Comparison of ENCODE assay signal across 8 mouse cellular contexts in genomic region chr14:54653496-54653895, GRCm38 (mm10). TPM values are rescaled to one million over a fixed set of nuclear protein-coding genes. Genes with fewer than 3 reads are reported as not detected.
A peak's percentile ranks its signal among the peaks of the same experiment; 100 is the strongest.
DNase-seq lines count a peak whose midpoint lies in the region; ATAC-seq and TF ChIP-seq lines count a peak whose summit lies in the region.

No protein-coding gene starts in this region.

- peak overlapping the region; percentile 79 for H3K4me3 ChIP-seq in C2C12 (ENCODE audit: insufficient read depth, poor library complexity, severe bottlenecking)
- H3K4me3 ChIP-seq in bone marrow macrophage, adult 2 months (ENCODE audit: insufficient read depth, low read length), result peak overlapping the region; percentile 90
- peak overlapping the region; percentile 66 for H3K4me3 ChIP-seq in embryonic facial prominence, embryonic 15.5 days (replicated peaks)
- H3K4me3 ChIP-seq in heart, embryonic 10.5 days, result peak overlapping the region; percentile 81
- H3K4me3 ChIP-seq in kidney, embryonic 14.5 days (ENCODE audit: low read length), result peak overlapping the region; percentile 84
- peak overlapping the region; percentile 62 for H3K4me3 ChIP-seq in limb, embryonic 15.5 days
- H3K4me3 ChIP-seq in midbrain, postnatal 0 days (ENCODE audit: low read depth, low read length), result peak overlapping the region; percentile 58

- peaks cover 66% of the 10 kb centered on the region for H3K36me3 ChIP-seq in C2C12 (ENCODE audit: control insufficient read depth, insufficient read depth)
- H3K36me3 ChIP-seq in embryonic facial prominence, embryonic 15.5 days, result peaks cover 64% of the 10 kb centered on the region
- H3K36me3 ChIP-seq in heart, embryonic 10.5 days, result peaks cover 69% of the 10 kb centered on the region
- peaks cover 64% of the 10 kb centered on the region for H3K36me3 ChIP-seq in kidney, embryonic 14.5 days (ENCODE audit: control insufficient read depth, insufficient read depth, low read length)
- H3K36me3 ChIP-seq in limb, embryonic 15.5 days, result peaks cover 61% of the 10 kb centered on the region
- H3K36me3 ChIP-seq in midbrain, postnatal 0 days (ENCODE audit: insufficient read depth, low read length), result peaks cover 34% of the 10 kb centered on the region

- WGBS in embryonic facial prominence, embryonic 15.5 days, result under 1% methylated on average over 12 of the region's 12 CpGs
- 2% methylated on average over 12 of the region's 12 CpGs for WGBS in heart, embryonic 10.5 days
- WGBS in kidney, embryonic 14.5 days, result 1% methylated on average over 12 of the region's 12 CpGs
- WGBS in limb, embryonic 15.5 days, result under 1% methylated on average over 11 of the region's 12 CpGs
- under 1% methylated on average over 12 of the region's 12 CpGs for WGBS in midbrain, postnatal 0 days

- ATAC-seq in embryonic facial prominence, embryonic 15.5 days (ENCODE audit: insufficient number of reproducible peaks, low FRiP score, low TSS enrichment, low read depth), result peak; percentile 85
- ATAC-seq in kidney, embryonic 14.5 days (ENCODE audit: low FRiP score, low TSS enrichment), result peak; percentile 91
- ATAC-seq in limb, embryonic 15.5 days (ENCODE audit: insufficient number of reproducible peaks, low FRiP score, low TSS enrichment, low read depth), result peak; percentile 80
- peak; percentile 81 for ATAC-seq in midbrain, postnatal 0 days (ENCODE audit: low FRiP score)

- no peaks in the 10 kb centered on the region for H3K27me3 ChIP-seq in C2C12 (ENCODE audit: control insufficient read depth, insufficient read depth, insufficient read length)
- no peaks in the 10 kb centered on the region for H3K27me3 ChIP-seq in embryonic facial prominence, embryonic 15.5 days
- H3K27me3 ChIP-seq in heart, embryonic 10.5 days (ENCODE audit: insufficient read depth, poor library complexity, severe bottlenecking), result no peaks in the 10 kb centered on the region
- no peaks in the 10 kb centered on the region for H3K27me3 ChIP-seq in kidney, embryonic 14.5 days (ENCODE audit: control insufficient read depth, insufficient read depth, low read length)
- H3K27me3 ChIP-seq in limb, embryonic 15.5 days, result no peaks in the 10 kb centered on the region
- H3K27me3 ChIP-seq in midbrain, postnatal 0 days (ENCODE audit: insufficient read depth, low read length), result no peaks in the 10 kb centered on the region

- peak; percentile 97 for DNase-seq in heart, embryonic 10.5 days (ENCODE audit: low spot score)
- DNase-seq in midbrain, postnatal 0 days (ENCODE audit: low spot score), result peak; percentile 87
- peak; percentile 69 to 85 for DNase-seq in spleen, postnatal 10 days (ENCODE audit: low spot score in 2 of 2)

- peaks cover 34% of the 10 kb centered on the region for H3K79me3 ChIP-seq in C2C12 (ENCODE audit: low read depth)

- peak overlapping the region; percentile 69 for H3K27ac ChIP-seq in bone marrow macrophage, adult 2 months (ENCODE audit: insufficient read depth, low read depth, low read length)
- H3K27ac ChIP-seq in embryonic facial prominence, embryonic 15.5 days (replicated peaks), result peak overlapping the region; percentile 76
- H3K27ac ChIP-seq in heart, embryonic 10.5 days, result peak overlapping the region; percentile 93
- peak overlapping the region; percentile 83 for H3K27ac ChIP-seq in kidney, embryonic 14.5 days (ENCODE audit: low read depth, low read length)
- H3K27ac ChIP-seq in limb, embryonic 15.5 days, result peak overlapping the region; percentile 78
- H3K27ac ChIP-seq in midbrain, postnatal 0 days (ENCODE audit: low read depth, low read length), result peak overlapping the region; percentile 83

- TF ChIP-seq CTCF in C2C12 (IDR thresholded peaks at IDR 0.05; ENCODE audit: control insufficient read depth, insufficient read depth, insufficient read length), result no peak
- TF ChIP-seq CTCF in bone marrow macrophage, adult 2 months (IDR thresholded peaks at IDR 0.05; ENCODE audit: low read depth, low read length), result no peak
- TF ChIP-seq CTCF in midbrain, postnatal 0 days (IDR thresholded peaks at IDR 0.05), result no peak; the same call in 1 of the 2 replicates

- H3K9me3 ChIP-seq in embryonic facial prominence, embryonic 15.5 days (replicated peaks), result no peaks in the 10 kb centered on the region
- no peaks in the 10 kb centered on the region for H3K9me3 ChIP-seq in heart, embryonic 10.5 days
- no peaks in the 10 kb centered on the region for H3K9me3 ChIP-seq in kidney, embryonic 14.5 days (ENCODE audit: control insufficient read depth, low read length)
- no peaks in the 10 kb centered on the region for H3K9me3 ChIP-seq in limb, embryonic 15.5 days
- no peaks in the 10 kb centered on the region for H3K9me3 ChIP-seq in midbrain, postnatal 0 days (ENCODE audit: low read length)

- H3K79me2 ChIP-seq in C2C12 (ENCODE audit: control insufficient read depth, insufficient read depth), result peaks cover 50% of the 10 kb centered on the region

- H3K4me1 ChIP-seq in bone marrow macrophage, adult 2 months (ENCODE audit: control insufficient read depth, insufficient read depth, low read length), result peaks cover 15% of the 10 kb centered on the region
- peaks cover 38% of the 10 kb centered on the region for H3K4me1 ChIP-seq in embryonic facial prominence, embryonic 15.5 days
- peaks cover 40% of the 10 kb centered on the region for H3K4me1 ChIP-seq in heart, embryonic 10.5 days
- peaks cover 24% of the 10 kb centered on the region; the same call in 1 of the 2 replicates for H3K4me1 ChIP-seq in kidney, embryonic 14.5 days (ENCODE audit: control insufficient read depth, insufficient read depth, low read length)
- peaks cover 36% of the 10 kb centered on the region for H3K4me1 ChIP-seq in limb, embryonic 15.5 days
- H3K4me1 ChIP-seq in midbrain, postnatal 0 days (ENCODE audit: insufficient read depth, low read length), result peaks cover 3% of the 10 kb centered on the region

- TF ChIP-seq POLR2A in bone marrow macrophage, adult 2 months (IDR thresholded peaks at IDR 0.05; ENCODE audit: borderline replicate concordance, low read depth, low read length), result no peak

- peak overlapping the region; percentile 68 for H3ac ChIP-seq in C2C12 (ENCODE audit: control insufficient read depth, insufficient read length, low read depth)

- H3K4me2 ChIP-seq in embryonic facial prominence, embryonic 15.5 days (replicated peaks), result peak overlapping the region; percentile 60
- H3K4me2 ChIP-seq in kidney, embryonic 14.5 days (replicated peaks; ENCODE audit: low read depth, low read length), result peak overlapping the region; percentile 79
- peak overlapping the region; percentile 69 for H3K4me2 ChIP-seq in limb, embryonic 15.5 days
- peak overlapping the region; percentile 71 for H3K4me2 ChIP-seq in midbrain, postnatal 0 days (ENCODE audit: low read depth, low read length, poor library complexity, severe bottlenecking)

- peak overlapping the region; percentile 64 for H3K9ac ChIP-seq in embryonic facial prominence, embryonic 15.5 days
- H3K9ac ChIP-seq in kidney, embryonic 14.5 days (ENCODE audit: low read depth, low read length), result peak overlapping the region; percentile 85
- H3K9ac ChIP-seq in limb, embryonic 15.5 days, result peak overlapping the region; percentile 54
- peak overlapping the region; percentile 80 for H3K9ac ChIP-seq in midbrain, postnatal 0 days (replicated peaks; ENCODE audit: low read length, poor library complexity, severe bottlenecking)

RNA-seq across cellular contexts. Expression of gene Cdh24, which starts 12.3 kb away (rescaled TPM):
- 4.6 TPM for polyA plus RNA-seq in C2C12 (2012; fragmentation: generic; extraction: Trizol)
- 0.48 and 0.71 TPM in 2 replicates for polyA plus RNA-seq in bone marrow macrophage, adult 2 months (2012; ENCODE audit: insufficient read depth, insufficient read length, missing spikeins)
- 4.5 and 4.8 TPM in 2 replicates for polyA plus RNA-seq in embryonic facial prominence, embryonic 15.5 days (2015; fragmentation: Nextera tagmentation; extraction: Ambion mirVana)
- 2.5 and 4.4 TPM in 2 replicates for polyA plus RNA-seq in heart, embryonic 10.5 days (2016; fragmentation: Nextera tagmentation; extraction: Ambion mirVana)
- polyA plus RNA-seq in kidney, embryonic 14.5 days (2014; fragmentation: Nextera tagmentation; extraction: Ambion mirVana), result 5.0 and 5.7 TPM in 2 replicates
- polyA plus RNA-seq in limb, embryonic 15.5 days (2015; fragmentation: Nextera tagmentation; extraction: Ambion mirVana), result 3.7 and 4.2 TPM in 2 replicates
- 45.3 and 49.7 TPM in 2 replicates for total RNA-seq in midbrain, postnatal 0 days (2014; rRNA removed)
- 8.5 and 9.0 TPM in 2 replicates for polyA plus RNA-seq in midbrain, postnatal 0 days (2015; fragmentation: Nextera tagmentation; extraction: Ambion mirVana)

RNA-seq across cellular contexts. Expression of gene Gm17606, which starts 12.7 kb away (rescaled TPM):
- polyA plus RNA-seq in C2C12 (2012; fragmentation: generic; extraction: Trizol), result not detected
- polyA plus RNA-seq in bone marrow macrophage, adult 2 months (2012; ENCODE audit: insufficient read depth, insufficient read length, missing spikeins), result not detected in 2 replicates
- polyA plus RNA-seq in embryonic facial prominence, embryonic 15.5 days (2015; fragmentation: Nextera tagmentation; extraction: Ambion mirVana), result not detected in 2 replicates
- not detected in 2 replicates for polyA plus RNA-seq in heart, embryonic 10.5 days (2016; fragmentation: Nextera tagmentation; extraction: Ambion mirVana)
- not detected in 2 replicates for polyA plus RNA-seq in kidney, embryonic 14.5 days (2014; fragmentation: Nextera tagmentation; extraction: Ambion mirVana)
- 0.99 TPM in 1 of 2 replicates, not detected in the other for polyA plus RNA-seq in limb, embryonic 15.5 days (2015; fragmentation: Nextera tagmentation; extraction: Ambion mirVana)
- not detected in 2 replicates for total RNA-seq in midbrain, postnatal 0 days (2014; rRNA removed)
- polyA plus RNA-seq in midbrain, postnatal 0 days (2015; fragmentation: Nextera tagmentation; extraction: Ambion mirVana), result not detected in 2 replicates

RNA-seq across cellular contexts. Expression of gene Psmb11, which starts 32.3 kb away (rescaled TPM):
- 0.01 TPM for polyA plus RNA-seq in C2C12 (2012; fragmentation: generic; extraction: Trizol)
- polyA plus RNA-seq in bone marrow macrophage, adult 2 months (2012; ENCODE audit: insufficient read depth, insufficient read length, missing spikeins), result not detected in 2 replicates
- polyA plus RNA-seq in embryonic facial prominence, embryonic 15.5 days (2015; fragmentation: Nextera tagmentation; extraction: Ambion mirVana), result 0.16 TPM in 1 of 2 replicates, not detected in the other
- polyA plus RNA-seq in heart, embryonic 10.5 days (2016; fragmentation: Nextera tagmentation; extraction: Ambion mirVana), result not detected in 2 replicates
- polyA plus RNA-seq in kidney, embryonic 14.5 days (2014; fragmentation: Nextera tagmentation; extraction: Ambion mirVana), result not detected in 2 replicates
- not detected in 2 replicates for polyA plus RNA-seq in limb, embryonic 15.5 days (2015; fragmentation: Nextera tagmentation; extraction: Ambion mirVana)
- not detected in 2 replicates for total RNA-seq in midbrain, postnatal 0 days (2014; rRNA removed)
- polyA plus RNA-seq in midbrain, postnatal 0 days (2015; fragmentation: Nextera tagmentation; extraction: Ambion mirVana), result 0.27 TPM in 1 of 2 replicates, not detected in the other

RNA-seq across cellular contexts. Expression of gene 1700123O20Rik, which starts 32.5 kb away (rescaled TPM):
- 40.0 TPM for polyA plus RNA-seq in C2C12 (2012; fragmentation: generic; extraction: Trizol)
- 30.2 and 32.8 TPM in 2 replicates for polyA plus RNA-seq in bone marrow macrophage, adult 2 months (2012; ENCODE audit: insufficient read depth, insufficient read length, missing spikeins)
- polyA plus RNA-seq in embryonic facial prominence, embryonic 15.5 days (2015; fragmentation: Nextera tagmentation; extraction: Ambion mirVana), result 74.2 and 75.5 TPM in 2 replicates
- polyA plus RNA-seq in heart, embryonic 10.5 days (2016; fragmentation: Nextera tagmentation; extraction: Ambion mirVana), result 64.6 and 79.7 TPM in 2 replicates
- polyA plus RNA-seq in kidney, embryonic 14.5 days (2014; fragmentation: Nextera tagmentation; extraction: Ambion mirVana), result 89.8 and 110 TPM in 2 replicates
- 79.6 and 81.2 TPM in 2 replicates for polyA plus RNA-seq in limb, embryonic 15.5 days (2015; fragmentation: Nextera tagmentation; extraction: Ambion mirVana)
- total RNA-seq in midbrain, postnatal 0 days (2014; rRNA removed), result 44.2 and 46.5 TPM in 2 replicates
- polyA plus RNA-seq in midbrain, postnatal 0 days (2015; fragmentation: Nextera tagmentation; extraction: Ambion mirVana), result 61.1 and 67.6 TPM in 2 replicates

RNA-seq across cellular contexts. Expression of gene Acin1, which starts 33.2 kb away (rescaled TPM):
- polyA plus RNA-seq in C2C12 (2012; fragmentation: generic; extraction: Trizol), result 107 TPM
- 226 and 268 TPM in 2 replicates for polyA plus RNA-seq in bone marrow macrophage, adult 2 months (2012; ENCODE audit: insufficient read depth, insufficient read length, missing spikeins)
- 130 and 132 TPM in 2 replicates for polyA plus RNA-seq in embryonic facial prominence, embryonic 15.5 days (2015; fragmentation: Nextera tagmentation; extraction: Ambion mirVana)
- polyA plus RNA-seq in heart, embryonic 10.5 days (2016; fragmentation: Nextera tagmentation; extraction: Ambion mirVana), result 80.3 and 110 TPM in 2 replicates
- 161 and 169 TPM in 2 replicates for polyA plus RNA-seq in kidney, embryonic 14.5 days (2014; fragmentation: Nextera tagmentation; extraction: Ambion mirVana)
- 109 TPM in 2 replicates for polyA plus RNA-seq in limb, embryonic 15.5 days (2015; fragmentation: Nextera tagmentation; extraction: Ambion mirVana)
- 118 and 122 TPM in 2 replicates for total RNA-seq in midbrain, postnatal 0 days (2014; rRNA removed)
- polyA plus RNA-seq in midbrain, postnatal 0 days (2015; fragmentation: Nextera tagmentation; extraction: Ambion mirVana), result 91.7 and 108 TPM in 2 replicates

Comparison
In these comparisons a context has a peak if more than half of its experiments do, and no peak if none do; other contexts are left out.
1. Peak in every context shown above with its lines: DNase-seq, ATAC-seq, H3K4me3 ChIP-seq and H3K27ac ChIP-seq.